Mouse (Mus musculus) forebrain, postnatal 0 days (tissue): ENCODE data around the gene Syp. TPM values are rescaled to one million over a fixed set of nuclear protein-coding genes. Genes with fewer than 3 reads are reported as not detected.
A peak's percentile ranks its signal among the peaks of the same experiment; 100 is the strongest.

ENCODE experiments used
- ATAC-seq: fragments of 200-750 bp; cut with Nextera tagmentation; 2 replicates; pipeline ENCODE4 v1.8.0; 2017; ENCODE audit warnings: mild to moderate bottlenecking, moderate library complexity
- DNase-seq: peaks from one replicate; pipeline ENCODE4 v3.0.0-alpha.2; 2015
- H3K27ac ChIP-seq: fragments of 300-500 bp; sonication (generic); 2 replicates; pipeline ENCODE4 v1.5.1; 2014; ENCODE audit warnings: low read depth, mild to moderate bottlenecking, antibody characterized with exemption, low read length, moderate library complexity, mixed read lengths
- H3K27me3 ChIP-seq: fragments of 300-500 bp; sonication (generic); 2 replicates; pipeline ENCODE4 v1.6.1; 2014; ENCODE audit warnings: mild to moderate bottlenecking, low read length, mixed read lengths; ENCODE audit not compliant: insufficient read depth
- H3K36me3 ChIP-seq: fragments of 300-500 bp; sonication (generic); 2 replicates; pipeline ENCODE4 v1.6.1; 2014; ENCODE audit warnings: mild to moderate bottlenecking, moderate library complexity; ENCODE audit not compliant: insufficient read depth
- H3K4me1 ChIP-seq: fragments of 300-500 bp; sonication (generic); 2 replicates; pipeline ENCODE4 v1.6.1; 2014; ENCODE audit warnings: antibody characterized with exemption; ENCODE audit not compliant: insufficient read depth
- H3K4me2 ChIP-seq: fragments of 300-500 bp; sonication (generic); 2 replicates; pipeline ENCODE4 v1.6.1; 2014; ENCODE audit warnings: low read depth, mild to moderate bottlenecking, moderate library complexity
- H3K4me3 ChIP-seq: fragments of 300-500 bp; sonication (generic); 2 replicates; pipeline ENCODE4 v1.5.1; 2014; ENCODE audit warnings: low read depth, low read length, mixed read lengths
- H3K9ac ChIP-seq: fragments of 300-500 bp; sonication (generic); 2 replicates; pipeline ENCODE4 v1.6.1; 2014; ENCODE audit warnings: mild to moderate bottlenecking
- H3K9me3 ChIP-seq: fragments of 300-500 bp; sonication (generic); 2 replicates; pipeline ENCODE4 v1.6.1; 2016; ENCODE audit warnings: low read length
- CTCF ChIP-seq: sonication (generic); IDR thresholded peaks from 2 replicates; pipeline ENCODE4 v1.5.1; 2016; ENCODE audit warnings: antibody characterized with exemption, control low read depth, low read depth
- WGBS: fragments of 180-500 bp; shearing (Covaris S2); extraction: QIAGEN DNeasy Blood & Tissue Kit; methylation state at CpG from one replicate; pipeline ENCODE4 v1.1.7; 2014; 5-methylcytosine and 5-hydroxymethylcytosine counted together
- polyA plus RNA-seq: library from polyadenylated mRNA; unstranded; fragments of >200 nt; fragmentation: Nextera tagmentation; extraction: Ambion mirVana; gene quantifications from 2 replicates; pipeline ENCODE4 v1.2.1, GENCODE M21; 2015
- total RNA-seq: library from RNA; depleted of rRNA; stranded (reverse); fragments of >200 nt; gene quantifications from 2 replicates; pipeline ENCODE4 v1.2.3, GENCODE M21; 2014

Gene Syp
- total and polyA plus RNA-seq, 2 experiments from 2014 or later: 242 to 330 TPM

DNA sequence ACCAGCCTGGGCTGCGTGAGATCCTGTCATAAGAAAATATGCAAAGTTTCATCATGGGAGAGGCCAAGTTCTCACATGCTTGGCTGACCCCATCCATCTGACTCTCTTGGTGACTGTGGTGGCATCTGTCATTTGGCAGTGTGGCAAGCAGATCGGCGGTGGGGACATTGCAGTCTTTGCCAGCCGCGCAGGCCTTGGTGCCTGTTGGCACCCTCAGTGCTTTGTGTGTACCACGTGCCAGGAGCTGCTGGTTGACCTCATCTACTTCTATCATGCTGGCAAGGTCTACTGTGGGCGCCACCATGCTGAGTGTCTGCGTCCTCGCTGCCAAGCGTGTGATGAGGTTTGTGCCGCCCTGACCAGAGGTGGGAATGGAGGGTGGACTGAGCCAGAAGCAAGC lies 26.5 kb downstream of the Syp start:
- peak; percentile 47 for ATAC-seq
- H3K36me3 ChIP-seq: no peaks in the 10 kb centered on the region
- 73% methylated on average over 11 of the region's 11 CpGs for WGBS
- H3K4me2 ChIP-seq: no peak overlapping the region
- H3K9ac ChIP-seq: no peak overlapping the region
- DNase-seq: no peak
- TF ChIP-seq CTCF: no peak
- H3K4me3 ChIP-seq: no peak overlapping the region
- H3K4me1 ChIP-seq: no peaks in the 10 kb centered on the region
- H3K27me3 ChIP-seq: no peaks in the 10 kb centered on the region
- no peaks in the 10 kb centered on the region for H3K9me3 ChIP-seq
- H3K27ac ChIP-seq: no peak overlapping the region

DNA sequence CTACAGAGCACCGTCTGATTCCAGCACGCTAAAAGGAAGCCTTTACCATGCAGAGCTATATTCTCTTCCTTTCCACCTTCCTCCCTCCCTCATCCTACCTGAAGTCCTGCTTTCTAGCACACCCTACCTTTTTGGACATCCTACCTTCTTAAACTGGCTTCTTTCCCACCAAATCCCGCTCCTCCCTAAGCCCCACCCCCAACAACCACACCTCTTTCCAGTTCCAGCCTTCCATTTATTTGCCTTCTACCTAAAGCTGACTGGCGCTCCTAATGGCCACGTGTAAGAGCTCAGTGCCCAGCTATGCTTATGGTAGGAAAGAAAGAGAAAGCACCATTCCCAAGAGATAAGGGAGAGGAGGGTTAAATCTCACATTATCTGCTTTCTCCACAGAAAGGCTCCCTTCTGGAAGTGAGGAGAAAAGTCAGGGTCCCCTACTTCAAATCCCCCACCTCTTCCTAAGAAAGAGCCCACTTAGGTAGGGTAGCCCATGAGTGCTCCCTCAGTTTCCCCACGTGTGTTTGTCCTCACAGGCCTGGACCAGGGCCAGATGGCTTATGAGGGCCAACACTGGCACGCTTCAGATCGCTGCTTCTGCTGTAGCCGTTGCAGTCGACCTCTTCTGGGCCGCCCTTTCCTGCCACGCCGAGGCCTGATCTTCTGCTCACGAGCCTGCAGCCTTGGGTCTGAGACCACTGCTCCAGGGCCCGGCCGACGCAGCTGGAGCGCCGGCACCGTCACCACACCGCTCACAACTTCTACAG lies 27.6 kb downstream of the Syp start:
- H3K36me3 ChIP-seq: no peaks in the 10 kb centered on the region
- TF ChIP-seq CTCF: no peak
- H3K4me2 ChIP-seq: no peak overlapping the region
- WGBS: 72% methylated on average over 21 of the region's 21 CpGs
- no peak overlapping the region for H3K4me3 ChIP-seq
- H3K27me3 ChIP-seq: no peaks in the 10 kb centered on the region
- no peak overlapping the region for H3K9ac ChIP-seq
- no peaks in the 10 kb centered on the region for H3K4me1 ChIP-seq
- no peak for DNase-seq
- H3K9me3 ChIP-seq: no peaks in the 10 kb centered on the region
- no peak overlapping the region for H3K27ac ChIP-seq
- no peak for ATAC-seq

DNA sequence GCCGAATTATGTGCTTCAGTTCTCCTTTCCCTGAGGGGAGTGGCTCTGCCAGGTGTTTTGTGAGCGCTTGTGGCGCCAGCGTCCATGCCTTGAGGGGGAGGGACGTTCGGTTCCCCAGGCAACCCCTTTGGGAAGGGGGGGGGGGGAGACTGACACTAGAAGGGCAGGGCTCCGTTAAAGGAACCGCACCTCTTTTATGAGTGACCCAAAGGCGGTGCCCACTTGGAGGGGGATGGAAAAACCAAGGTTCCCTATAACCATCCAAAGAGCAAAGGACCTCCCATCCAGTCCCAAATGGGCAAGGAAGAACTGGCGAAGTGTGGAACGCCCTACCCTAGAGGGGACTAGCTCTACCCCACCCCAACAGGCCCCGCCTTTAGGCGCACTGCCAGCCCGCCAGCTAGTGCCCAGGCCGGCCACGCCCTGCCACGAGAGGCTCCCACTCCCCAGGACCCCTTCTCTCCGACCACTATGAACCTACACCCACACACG lies 32.2 kb downstream of the Syp start:
- H3K4me2 ChIP-seq: peak overlapping the region; percentile 52
- DNase-seq (peak; percentile 73), ATAC-seq (peak; percentile 77)
- H3K27me3 ChIP-seq: no peaks in the 10 kb centered on the region
- peak overlapping the region; percentile 52 for H3K9ac ChIP-seq
- peak overlapping the region; percentile 75 for H3K27ac ChIP-seq
- H3K9me3 ChIP-seq: no peaks in the 10 kb centered on the region
- WGBS: 35% methylated on average over 18 of the region's 19 CpGs
- no peaks in the 10 kb centered on the region for H3K4me1 ChIP-seq
- no peaks in the 10 kb centered on the region for H3K36me3 ChIP-seq
- H3K4me3 ChIP-seq: peak overlapping the region; percentile 42
- no peak for TF ChIP-seq CTCF

DNA sequence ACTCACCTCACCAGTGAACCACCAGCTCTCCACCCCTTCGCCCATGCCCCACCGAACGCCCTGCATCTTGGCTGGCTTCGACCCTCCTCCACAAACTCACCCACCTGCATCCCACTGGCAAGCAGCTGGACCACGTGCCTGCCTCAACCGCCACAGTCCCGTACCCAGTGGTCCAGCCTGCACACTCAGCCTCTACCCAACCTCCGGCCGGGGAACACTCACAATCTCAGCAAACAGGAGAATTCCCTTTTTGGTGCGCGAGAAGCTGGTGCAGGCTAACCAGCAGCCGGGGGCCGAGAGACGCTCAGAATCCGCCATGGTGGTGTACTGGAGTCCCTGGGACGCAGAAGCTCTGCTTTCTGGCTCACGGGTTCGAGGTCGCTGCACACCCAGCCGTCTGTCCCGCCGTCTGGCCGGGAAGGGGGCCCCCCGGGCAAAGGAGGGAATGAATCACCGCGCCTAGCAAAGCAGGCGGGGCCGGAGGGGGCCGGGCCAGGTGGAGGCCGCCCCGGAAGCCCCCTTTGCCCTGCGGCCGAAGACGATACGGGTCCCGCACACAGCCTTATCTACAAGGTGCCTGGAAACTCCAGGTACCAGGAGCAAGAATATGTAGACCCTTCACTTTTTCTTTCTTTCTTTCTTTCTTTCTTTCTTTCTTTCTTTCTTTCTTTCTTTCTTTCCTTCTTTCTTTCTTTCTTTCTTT lies 32.8 kb downstream of the Syp start, which contains the start of gene Plp2:
Gene Plp2 (minus strand): TSS at position 470 of the 703 bp plus-strand sequence.
- DNase-seq (peak; percentile 36), ATAC-seq (peak; percentile 53)
- H3K27me3 ChIP-seq: no peaks in the 10 kb centered on the region
- H3K36me3 ChIP-seq: no peaks in the 10 kb centered on the region
- H3K9me3 ChIP-seq: no peaks in the 10 kb centered on the region
- peak within 1 kb of the TSS; percentile 52 for H3K9ac ChIP-seq
- WGBS: 28% methylated on average over 36 of the region's 36 CpGs
- no peaks in the 10 kb centered on the region for H3K4me1 ChIP-seq
- peak within 1 kb of the TSS; percentile 52 for H3K4me2 ChIP-seq
- H3K27ac ChIP-seq: peak within 1 kb of the TSS; percentile 75
- H3K4me3 ChIP-seq: peak within 1 kb of the TSS; percentile 42
- no peak for TF ChIP-seq CTCF

DNA sequence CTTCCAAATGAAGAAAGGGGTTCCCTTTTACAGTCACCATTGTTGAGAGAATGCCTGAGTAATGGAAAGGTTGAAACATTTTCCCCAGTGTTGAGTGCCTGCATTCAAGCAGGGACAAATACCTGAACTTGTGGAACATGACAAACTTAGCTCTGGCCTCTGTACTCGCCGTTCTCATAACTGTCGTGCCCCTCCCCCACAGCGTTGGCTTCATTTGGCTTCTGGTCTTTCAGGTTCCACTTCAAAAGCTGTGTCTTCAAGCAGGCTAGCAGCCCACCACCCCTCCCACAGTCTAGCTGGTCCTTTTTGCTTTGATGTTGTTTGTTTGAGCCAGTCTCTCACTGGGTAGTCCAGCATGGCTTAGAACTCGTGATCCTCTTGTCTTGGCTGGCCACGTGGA lies 34.5 kb downstream of the Syp start:
- Histone ChIP-seq H3K9ac (no peak overlapping the region), H3K4me2 (no peak overlapping the region), H3K4me1 (no peaks in the 10 kb centered on the region), H3K9me3 (no peaks in the 10 kb centered on the region), H3K27ac (no peak overlapping the region), H3K36me3 (no peaks in the 10 kb centered on the region), H3K4me3 (no peak overlapping the region), H3K27me3 (no peaks in the 10 kb centered on the region)
- DNase-seq: no peak
- ATAC-seq: no peak
- no peak for TF ChIP-seq CTCF
- 68% methylated on average over 6 of the region's 6 CpGs for WGBS

DNA sequence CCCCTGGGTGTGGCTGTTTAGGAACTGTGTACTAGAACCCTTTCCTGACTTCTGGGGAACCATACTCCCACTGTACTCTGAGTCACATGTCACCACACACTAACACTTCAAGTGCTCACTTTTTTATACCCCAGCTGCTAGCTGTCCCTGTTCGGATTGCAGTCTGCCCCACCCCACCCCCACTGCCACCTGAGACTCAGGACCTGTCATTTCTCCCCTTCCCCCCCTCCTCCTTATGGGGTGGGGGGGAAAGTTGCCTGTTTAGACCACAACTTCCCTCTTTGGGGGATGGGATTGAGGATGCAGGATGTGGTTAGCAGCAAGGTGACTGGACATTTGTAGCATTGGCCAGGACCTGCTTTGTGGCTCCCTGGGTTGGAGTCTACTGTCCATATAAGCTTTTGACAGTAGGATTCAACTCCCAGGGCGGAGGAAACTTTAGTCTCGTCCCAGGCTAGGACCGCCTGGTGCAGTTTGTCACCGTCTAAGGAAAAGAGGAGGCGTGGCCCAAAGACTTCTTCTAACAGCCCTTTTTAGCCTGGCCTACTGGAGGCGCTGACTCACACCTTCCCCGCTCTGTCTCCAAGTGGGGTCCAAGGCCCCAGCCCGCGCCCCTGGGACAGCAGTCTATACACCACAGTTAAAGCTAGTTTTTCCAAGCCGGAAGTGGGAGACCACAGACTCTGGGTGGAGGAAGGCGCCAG lies 35.5 kb downstream of the Syp start:
- WGBS: 48% methylated on average over 12 of the region's 12 CpGs
- no peaks in the 10 kb centered on the region for H3K36me3 ChIP-seq

More for the DNA sequence above, 35.5 kb downstream of the Syp start:
- peak overlapping the region; percentile 41 for H3K4me2 ChIP-seq
- ATAC-seq (no peak), DNase-seq (no peak)
- no peak overlapping the region for H3K27ac ChIP-seq
- H3K27me3 ChIP-seq: no peaks in the 10 kb centered on the region
- H3K4me3 ChIP-seq: no peak overlapping the region
- H3K9ac ChIP-seq: no peak overlapping the region
- H3K9me3 ChIP-seq: no peaks in the 10 kb centered on the region
- no peaks in the 10 kb centered on the region for H3K4me1 ChIP-seq
- no peak for TF ChIP-seq CTCF
